Mouse (Mus musculus): ENCODE results near the gene Hmga1b.

DNA sequence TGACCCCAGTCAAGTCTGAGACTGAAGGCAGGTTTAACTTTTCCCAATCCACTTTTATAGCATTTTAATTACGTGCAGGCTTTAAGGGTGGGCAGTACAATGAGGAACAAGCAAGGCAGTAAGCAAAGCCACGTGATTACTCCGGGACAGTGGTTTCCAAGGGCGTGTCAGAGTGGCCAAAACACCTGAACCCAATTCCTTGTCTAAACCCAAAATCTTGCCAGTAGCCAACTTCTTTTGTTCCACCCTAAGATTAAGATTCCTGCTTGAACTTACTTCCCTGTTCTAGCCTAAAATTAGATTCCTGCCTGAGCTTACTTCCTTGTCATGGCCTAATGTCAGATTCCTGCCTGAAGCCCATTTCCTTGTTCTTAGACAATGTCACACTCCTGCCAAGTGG, 14.6 kb upstream of the Hmga1b start:
- TF ChIP-seq POLR2A (IDR thresholded peaks at IDR 0.05; ENCODE audit: borderline replicate concordance, control insufficient read depth, low read depth, low read length) (no peak), CTCF (IDR thresholded peaks at IDR 0.05; ENCODE audit: control insufficient read depth, insufficient read depth, low read length) (no peak)
